Mouse (Mus musculus): Measurements from ENCODE around the gene Cenpj. TPM values are rescaled to one million over a fixed set of nuclear protein-coding genes. Genes with fewer than 3 reads are reported as not detected.

Gene Cenpj
- total and polyA plus RNA-seq, 2 experiments from 2014 or later = 1.1 to 3.4 TPM

- no peaks in the 10 kb centered on the region for H3K27me3 ChIP-seq (ENCODE audit: insufficient read depth, low read length)
- no peak overlapping the region for H3K27ac ChIP-seq
- no peaks in the 10 kb centered on the region for H3K4me1 ChIP-seq (ENCODE audit: insufficient read depth, low read length)
- H3K36me3 ChIP-seq (ENCODE audit: insufficient read depth, low read length) = no peaks in the 10 kb centered on the region
- no peak for DNase-seq (ENCODE audit: low spot score)
- H3K9ac ChIP-seq (replicated peaks; ENCODE audit: low read length) = no peak overlapping the region
- TF ChIP-seq CTCF (IDR thresholded peaks at IDR 0.05; ENCODE audit: low read depth) = no peak; the same call in 1 of the 2 replicates
- ATAC-seq = no peak
- H3K4me3 ChIP-seq (ENCODE audit: low read length) = peak overlapping the region; percentile 73; the same call in 1 of the 2 replicates
- 75% methylated on average over 2 of the region's 2 CpGs for WGBS
- no peaks in the 10 kb centered on the region for H3K9me3 ChIP-seq (ENCODE audit: low read length)
- peak overlapping the region; percentile 65 for H3K4me2 ChIP-seq (ENCODE audit: low read depth, low read length)
Observed at GRCm38 (mm10) chr14:56572546-56572945, 2.7 kb downstream of the Cenpj start.

GRCm38 (mm10) chr14:56571310-56572093, 3.7 kb downstream of the Cenpj start:
- no peaks in the 10 kb centered on the region for H3K4me1 ChIP-seq (ENCODE audit: insufficient read depth, low read length)
- H3K27ac ChIP-seq = peak overlapping the region; percentile 58; the same call in 1 of the 2 replicates
- no peaks in the 10 kb centered on the region for H3K36me3 ChIP-seq (ENCODE audit: insufficient read depth, low read length)
- no peak; the same call in 1 of the 2 replicates for TF ChIP-seq CTCF (IDR thresholded peaks at IDR 0.05; ENCODE audit: low read depth)
- no peaks in the 10 kb centered on the region for H3K9me3 ChIP-seq (ENCODE audit: low read length)
- peak overlapping the region; percentile 53 for H3K9ac ChIP-seq (replicated peaks; ENCODE audit: low read length)
- H3K4me2 ChIP-seq (ENCODE audit: low read depth, low read length) = peak overlapping the region; percentile 65
- H3K4me3 ChIP-seq (ENCODE audit: low read length) = peak overlapping the region; percentile 73
- under 1% methylated on average over 59 of the region's 59 CpGs for WGBS
- ATAC-seq (peak; percentile 100), DNase-seq (ENCODE audit: low spot score) (peak; percentile 98)
- H3K27me3 ChIP-seq (ENCODE audit: insufficient read depth, low read length) = no peaks in the 10 kb centered on the region

- Histone ChIP-seq H3K4me3 (ENCODE audit: low read length) (no peak overlapping the region), H3K9ac (replicated peaks; ENCODE audit: low read length) (no peak overlapping the region), H3K36me3 (ENCODE audit: insufficient read depth, low read length) (no peaks in the 10 kb centered on the region), H3K9me3 (ENCODE audit: low read length) (no peaks in the 10 kb centered on the region), H3K4me1 (ENCODE audit: insufficient read depth, low read length) (no peaks in the 10 kb centered on the region), H3K4me2 (ENCODE audit: low read depth, low read length) (no peak overlapping the region), H3K27me3 (ENCODE audit: insufficient read depth, low read length) (no peaks in the 10 kb centered on the region), H3K27ac (no peak overlapping the region)
- ATAC-seq (no peak), DNase-seq (ENCODE audit: low spot score) (no peak)
- no peak for TF ChIP-seq CTCF (IDR thresholded peaks at IDR 0.05; ENCODE audit: low read depth)
- 89% methylated on average over 4 of the region's 4 CpGs for WGBS
Observed at GRCm38 (mm10) chr14:56569041-56569440, 6.2 kb downstream of the Cenpj start.

- H3K36me3 ChIP-seq (ENCODE audit: insufficient read depth, low read length) = peaks cover 8% of the 10 kb centered on the region; the same call in 1 of the 2 replicates
- no peaks in the 10 kb centered on the region for H3K4me1 ChIP-seq (ENCODE audit: insufficient read depth, low read length)
- no peak for TF ChIP-seq CTCF (IDR thresholded peaks at IDR 0.05; ENCODE audit: low read depth)
- H3K9ac ChIP-seq (replicated peaks; ENCODE audit: low read length) = no peak overlapping the region
- no peak overlapping the region for H3K4me2 ChIP-seq (ENCODE audit: low read depth, low read length)
- H3K27me3 ChIP-seq (ENCODE audit: insufficient read depth, low read length) = no peaks in the 10 kb centered on the region
- no peak for DNase-seq (ENCODE audit: low spot score)
- no peak overlapping the region for H3K27ac ChIP-seq
- WGBS = 84% methylated on average over 7 of the region's 7 CpGs
- H3K9me3 ChIP-seq (ENCODE audit: low read length) = no peaks in the 10 kb centered on the region
- ATAC-seq = no peak
- H3K4me3 ChIP-seq (ENCODE audit: low read length) = no peak overlapping the region
Observed at GRCm38 (mm10) chr14:56567476-56567875, 7.7 kb downstream of the Cenpj start.

GRCm38 (mm10) chr14:56559134-56559533, 16.1 kb downstream of the Cenpj start:
- Histone ChIP-seq H3K4me3 (ENCODE audit: low read length) (no peak overlapping the region), H3K27me3 (ENCODE audit: insufficient read depth, low read length) (no peaks in the 10 kb centered on the region), H3K9me3 (ENCODE audit: low read length) (no peaks in the 10 kb centered on the region), H3K36me3 (ENCODE audit: insufficient read depth, low read length) (peaks cover 8% of the 10 kb centered on the region; the same call in 1 of the 2 replicates), H3K4me1 (ENCODE audit: insufficient read depth, low read length) (no peaks in the 10 kb centered on the region), H3K4me2 (ENCODE audit: low read depth, low read length) (no peak overlapping the region), H3K9ac (replicated peaks; ENCODE audit: low read length) (no peak overlapping the region), H3K27ac (no peak overlapping the region)
- DNase-seq (ENCODE audit: low spot score) (no peak), ATAC-seq (no peak)
- TF ChIP-seq CTCF (IDR thresholded peaks at IDR 0.05; ENCODE audit: low read depth) = no peak
- 92% methylated on average over 3 of the region's 3 CpGs for WGBS

GRCm38 (mm10) chr14:56554716-56555115, 20.5 kb downstream of the Cenpj start:
- no peak for DNase-seq (ENCODE audit: low spot score)
- no peak for TF ChIP-seq CTCF (IDR thresholded peaks at IDR 0.05; ENCODE audit: low read depth)
- H3K4me2 ChIP-seq (ENCODE audit: low read depth, low read length) = no peak overlapping the region
- no peaks in the 10 kb centered on the region; the same call in 1 of the 2 replicates for H3K36me3 ChIP-seq (ENCODE audit: insufficient read depth, low read length)
- H3K9me3 ChIP-seq (ENCODE audit: low read length) = no peaks in the 10 kb centered on the region
- 99% methylated on average over 2 of the region's 2 CpGs for WGBS
- no peaks in the 10 kb centered on the region for H3K27me3 ChIP-seq (ENCODE audit: insufficient read depth, low read length)
- H3K4me3 ChIP-seq (ENCODE audit: low read length) = no peak overlapping the region
- ATAC-seq = no peak
- H3K27ac ChIP-seq = no peak overlapping the region
- H3K9ac ChIP-seq (replicated peaks; ENCODE audit: low read length) = no peak overlapping the region
- no peaks in the 10 kb centered on the region for H3K4me1 ChIP-seq (ENCODE audit: insufficient read depth, low read length)

- no peak overlapping the region for H3K9ac ChIP-seq (replicated peaks; ENCODE audit: low read length)
- no peak overlapping the region for H3K4me2 ChIP-seq (ENCODE audit: low read depth, low read length)
- no peaks in the 10 kb centered on the region for H3K4me1 ChIP-seq (ENCODE audit: insufficient read depth, low read length)
- H3K36me3 ChIP-seq (ENCODE audit: insufficient read depth, low read length) = no peaks in the 10 kb centered on the region; the same call in 1 of the 2 replicates
- no peak for ATAC-seq
- H3K9me3 ChIP-seq (ENCODE audit: low read length) = no peaks in the 10 kb centered on the region
- peak; percentile 5 for DNase-seq (ENCODE audit: low spot score)
- no peak for TF ChIP-seq CTCF (IDR thresholded peaks at IDR 0.05; ENCODE audit: low read depth)
- no peak overlapping the region for H3K27ac ChIP-seq
- H3K4me3 ChIP-seq (ENCODE audit: low read length) = no peak overlapping the region
- WGBS = 89% methylated on average over 7 of the region's 7 CpGs
- no peaks in the 10 kb centered on the region for H3K27me3 ChIP-seq (ENCODE audit: insufficient read depth, low read length)
Observed at GRCm38 (mm10) chr14:56553331-56553730, 21.9 kb downstream of the Cenpj start.
